Mouse (Mus musculus): Measurements from ENCODE around the gene Klk4. TPM values are rescaled to one million over a fixed set of nuclear protein-coding genes. Genes with fewer than 3 reads are reported as not detected.

Gene Klk4
- polyA plus RNA-seq, 1 experiment = not detected

DNA sequence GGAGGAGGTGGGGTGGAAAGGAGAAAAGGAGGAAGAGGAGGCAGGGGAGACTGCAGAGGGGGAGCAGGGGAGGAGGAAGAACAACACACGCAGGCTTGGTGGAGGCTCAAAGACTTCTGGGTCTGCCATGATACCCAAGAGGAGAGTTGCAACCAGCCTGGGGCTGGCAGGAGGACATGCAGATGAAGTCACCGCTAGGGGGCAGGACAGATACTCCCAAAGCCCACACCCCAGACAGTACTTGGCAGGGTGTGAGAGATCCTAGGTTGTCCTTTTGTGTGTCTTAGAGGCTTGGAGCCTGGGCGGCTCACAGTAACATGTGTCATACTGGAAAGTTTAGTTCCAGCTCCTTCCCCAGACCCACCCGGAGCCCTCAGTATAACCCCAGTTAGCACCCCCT lies 47.6 kb downstream of the Klk4 start:
- no peak overlapping the region for H3K4me3 ChIP-seq (replicated peaks)
- TF ChIP-seq TAL1 (IDR thresholded peaks at IDR 0.05; ENCODE audit: low read length) (no peak), GATA1 (IDR thresholded peaks at IDR 0.05; ENCODE audit: low read length) (no peak)
- H3K36me3 ChIP-seq (ENCODE audit: control insufficient read depth) = no peaks in the 10 kb centered on the region
- no peaks in the 10 kb centered on the region for H3K9me3 ChIP-seq (ENCODE audit: control insufficient read depth, low read length)
- no peaks in the 10 kb centered on the region for H3K4me1 ChIP-seq (ENCODE audit: control insufficient read depth)
- no peaks in the 10 kb centered on the region for H3K27me3 ChIP-seq (ENCODE audit: control insufficient read depth)

DNA sequence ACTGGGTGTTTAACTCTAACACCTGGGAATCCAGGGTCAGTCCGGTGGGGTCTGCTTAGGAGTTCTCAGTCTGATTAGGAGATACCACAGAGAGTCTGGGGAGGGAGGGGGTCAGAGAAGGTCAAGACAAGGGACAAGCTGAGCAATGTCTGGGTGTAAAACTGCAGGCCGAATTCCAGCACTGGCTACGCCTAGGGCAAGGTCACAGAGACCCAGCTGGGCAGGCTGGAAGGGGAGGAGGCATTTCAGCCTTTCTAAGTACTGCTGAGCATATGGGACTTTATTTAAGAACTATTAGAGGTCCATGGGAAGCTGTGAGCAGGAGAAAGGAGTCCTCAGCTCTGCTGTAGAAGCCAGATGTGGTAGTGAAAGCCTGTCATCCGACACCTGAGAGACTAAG lies 51.4 kb downstream of the Klk4 start:
- no peaks in the 10 kb centered on the region for H3K4me1 ChIP-seq (ENCODE audit: control insufficient read depth)
- H3K4me3 ChIP-seq (replicated peaks) = no peak overlapping the region
- no peaks in the 10 kb centered on the region for H3K9me3 ChIP-seq (ENCODE audit: control insufficient read depth, low read length)
- TF ChIP-seq TAL1 (IDR thresholded peaks at IDR 0.05; ENCODE audit: low read length) (no peak), GATA1 (IDR thresholded peaks at IDR 0.05; ENCODE audit: low read length) (no peak)
- H3K36me3 ChIP-seq (ENCODE audit: control insufficient read depth) = no peaks in the 10 kb centered on the region
- H3K27me3 ChIP-seq (ENCODE audit: control insufficient read depth) = no peaks in the 10 kb centered on the region

- Histone ChIP-seq H3K4me1 (ENCODE audit: control insufficient read depth) (no peaks in the 10 kb centered on the region), H3K9me3 (ENCODE audit: control insufficient read depth, low read length) (0 out of 2 replicates have a peak, but pooled peaks cover 3% of the 10 kb centered on the region), H3K27me3 (ENCODE audit: control insufficient read depth) (no peaks in the 10 kb centered on the region), H3K4me3 (replicated peaks) (no peak within 1 kb of the TSS), H3K36me3 (ENCODE audit: control insufficient read depth) (no peaks in the 10 kb centered on the region)
- TF ChIP-seq GATA1 (IDR thresholded peaks at IDR 0.05; ENCODE audit: low read length) (no peak), TAL1 (IDR thresholded peaks at IDR 0.05; ENCODE audit: low read length) (no peak)
Measured at GRCm38 (mm10) chr7:43933440-43933839, 52.5 kb downstream of the Klk4 start, which contains the start of gene Klk15. Gene Klk15, plus strand, starts transcription at chr7:43933740.

DNA sequence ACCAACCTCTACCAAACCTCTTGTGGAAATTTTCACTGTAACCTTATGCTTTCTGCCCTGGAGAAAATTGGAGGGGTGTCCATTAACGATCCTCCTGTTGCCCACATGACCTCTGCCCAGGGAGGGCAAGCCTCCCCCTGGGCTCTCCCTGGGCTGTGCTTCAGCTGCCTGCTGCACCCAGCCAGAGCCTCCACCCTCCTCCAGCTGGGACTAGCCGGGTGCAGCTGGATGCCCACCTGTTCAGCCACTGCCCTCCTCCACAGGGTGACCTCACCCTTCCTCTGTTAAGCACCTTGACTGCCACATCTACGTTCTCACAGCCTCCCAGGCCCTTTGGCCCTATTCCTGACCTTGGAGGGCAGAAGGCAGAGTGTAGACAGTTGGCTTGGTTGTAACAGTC lies 53.8 kb downstream of the Klk4 start:
- Histone ChIP-seq H3K36me3 (ENCODE audit: control insufficient read depth) (no peaks in the 10 kb centered on the region), H3K4me3 (replicated peaks) (no peak overlapping the region), H3K4me1 (ENCODE audit: control insufficient read depth) (no peaks in the 10 kb centered on the region), H3K27me3 (ENCODE audit: control insufficient read depth) (no peaks in the 10 kb centered on the region), H3K9me3 (ENCODE audit: control insufficient read depth, low read length) (0 out of 2 replicates have a peak, but pooled peaks cover 3% of the 10 kb centered on the region)
- TF ChIP-seq GATA1 (IDR thresholded peaks at IDR 0.05; ENCODE audit: low read length) = no peak
- no peak for TF ChIP-seq TAL1 (IDR thresholded peaks at IDR 0.05; ENCODE audit: low read length)

Other genes with a start within 250 kb of the Klk4 start
- gene Ceacam18, start 246.5 kb upstream of the Klk4 start, polyA plus RNA-seq (2012) = not detected in 2 replicates
- gene Siglece, start 221.0 kb upstream of the Klk4 start, polyA plus RNA-seq (2012) = not detected in 2 replicates
- 0.30 and 0.34 TPM in 2 replicates for gene Ctu1, start 209.1 kb upstream of the Klk4 start, polyA plus RNA-seq (2012)
- 0.04 TPM in 1 of 2 replicates, not detected in the other for gene Klk14, start 190.7 kb upstream of the Klk4 start, polyA plus RNA-seq (2012)
- not detected in 2 replicates for gene Klk13, start 168.6 kb upstream of the Klk4 start, polyA plus RNA-seq (2012)
- gene Klk12, start 112.3 kb upstream of the Klk4 start, polyA plus RNA-seq (2012) = not detected in 2 replicates
- gene Klk11, start 106.6 kb upstream of the Klk4 start, polyA plus RNA-seq (2012) = not detected in 2 replicates
- gene Klk10, start 100.1 kb upstream of the Klk4 start, polyA plus RNA-seq (2012) = not detected in 2 replicates
- gene Klk9, start 89.3 kb upstream of the Klk4 start, polyA plus RNA-seq (2012) = not detected in 2 replicates
- gene Klk8, start 83.6 kb upstream of the Klk4 start, polyA plus RNA-seq (2012) = 0.11 and 0.12 TPM in 2 replicates
- gene Klk7, start 69.9 kb upstream of the Klk4 start, polyA plus RNA-seq (2012) = not detected in 2 replicates
- gene Klk6, start 56.7 kb upstream of the Klk4 start, polyA plus RNA-seq (2012) = not detected in 2 replicates
- gene Klk5, start 39.2 kb upstream of the Klk4 start, polyA plus RNA-seq (2012) = 0.05 TPM in 1 of 2 replicates, not detected in the other
- not detected in 2 replicates for gene Klk15, start 52.6 kb downstream of the Klk4 start, polyA plus RNA-seq (2012)
- gene Klk1b8, start 69.5 kb downstream of the Klk4 start, polyA plus RNA-seq (2012) = not detected in 2 replicates
- gene Klk1b1, start 85.6 kb downstream of the Klk4 start, polyA plus RNA-seq (2012) = not detected in 2 replicates
- gene Klk1b9, start 94.9 kb downstream of the Klk4 start, polyA plus RNA-seq (2012) = not detected in 2 replicates
- not detected in 2 replicates for gene Klk1b11, start 114.7 kb downstream of the Klk4 start, polyA plus RNA-seq (2012)
- not detected in 2 replicates for gene Klk1b26, start 131.0 kb downstream of the Klk4 start, polyA plus RNA-seq (2012)
- not detected in 2 replicates for gene Klk1b27, start 171.1 kb downstream of the Klk4 start, polyA plus RNA-seq (2012)
- gene Klk1b21, start 221.2 kb downstream of the Klk4 start, polyA plus RNA-seq (2012) = not detected in 2 replicates
- not detected in 2 replicates for gene Klk1b22, start 231.5 kb downstream of the Klk4 start, polyA plus RNA-seq (2012)

Data from erythroblast, embryonic 14.5 days (primary cell).